Mouse (Mus musculus) adrenal gland, postnatal 14 days (tissue): Measurements from ENCODE around the gene Cirbp. TPM values are rescaled to one million over a fixed set of nuclear protein-coding genes. Genes with fewer than 3 reads are reported as not detected.
A peak's percentile ranks its signal among the peaks of the same experiment; 100 is the strongest.

Experiments
- DNase-seq: peaks from one replicate; pipeline ENCODE4 v3.0.0; 2021; ENCODE audit warnings: mixed read lengths
- long read RNA-seq, 2 experiments: library from polyadenylated mRNA; stranded (forward); transcript quantifications; one replicate each; pipeline ENCODE4 v2.0.0; 2021
- total RNA-seq: library from RNA; stranded (reverse); gene quantifications from 2 replicates; pipeline ENCODE4 v1.2.3, GENCODE M21; 2021

The Cirbp gene
- total RNA-seq = 67.6 and 106 TPM in 2 replicates
- long read RNA-seq, experiment 1, transcript Cirbp-202 (7 exons, 1,321 nt) = major isoform, 293 of 390 reads
- long read RNA-seq, experiment 1, transcript Cirbp-204 (6 exons, 912 nt) = minor isoform, 11 of 390 reads
- long read RNA-seq, experiment 1, partial matches to known transcripts = 5 of 390 reads
- long read RNA-seq, experiment 1, other reads (novel, unspliced or antisense) = 77 of 390 reads
- long read RNA-seq, experiment 2, transcript Cirbp-202 (7 exons, 1,321 nt) = major isoform, 67 of 125 reads
- long read RNA-seq, experiment 2, transcript Cirbp-204 (6 exons, 912 nt) = minor isoform, 6 of 125 reads
- long read RNA-seq, experiment 2, partial matches to known transcripts = 6 of 125 reads
- long read RNA-seq, experiment 2, other reads (novel, unspliced or antisense) = 43 of 125 reads

DNA sequence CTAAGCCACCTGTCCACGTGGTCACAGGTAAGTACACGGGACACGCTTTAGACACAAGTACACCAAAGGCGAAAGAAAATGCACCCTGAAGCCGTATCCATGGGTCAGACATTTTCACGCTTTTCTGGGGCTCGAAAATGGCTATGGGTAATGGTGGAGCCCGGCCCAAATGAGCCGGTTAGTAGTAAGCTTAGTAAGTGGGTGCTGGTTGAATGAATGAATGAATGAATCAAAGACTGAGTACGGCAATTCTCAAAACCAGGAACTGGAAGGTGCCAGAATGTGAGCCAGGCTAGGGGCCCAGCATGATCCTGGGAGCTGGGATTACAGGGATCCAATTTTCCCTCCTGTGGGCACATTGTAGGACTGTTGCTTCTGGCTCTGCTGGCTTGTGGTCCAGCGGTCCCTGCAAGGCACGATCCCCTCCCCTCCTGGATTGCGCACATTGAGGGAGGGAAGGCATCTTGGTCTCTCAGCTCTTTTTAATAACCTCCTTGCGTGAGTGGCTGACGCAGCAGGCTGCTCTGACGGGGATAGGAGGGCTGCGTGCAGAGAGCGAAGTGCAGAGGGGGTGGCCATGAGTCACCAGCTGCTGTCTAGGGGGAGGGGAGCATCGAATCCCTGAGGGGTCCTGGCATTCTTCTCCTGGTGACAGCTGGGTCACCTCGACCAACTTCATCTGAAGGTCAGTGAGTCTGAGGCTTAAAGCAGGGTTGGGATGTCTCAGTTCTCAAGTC is at the start of gene Cirbp:
Gene Cirbp (plus strand): TSS at position 594 of the 737 bp plus-strand sequence.
- peak; percentile 79 for DNase-seq

DNA sequence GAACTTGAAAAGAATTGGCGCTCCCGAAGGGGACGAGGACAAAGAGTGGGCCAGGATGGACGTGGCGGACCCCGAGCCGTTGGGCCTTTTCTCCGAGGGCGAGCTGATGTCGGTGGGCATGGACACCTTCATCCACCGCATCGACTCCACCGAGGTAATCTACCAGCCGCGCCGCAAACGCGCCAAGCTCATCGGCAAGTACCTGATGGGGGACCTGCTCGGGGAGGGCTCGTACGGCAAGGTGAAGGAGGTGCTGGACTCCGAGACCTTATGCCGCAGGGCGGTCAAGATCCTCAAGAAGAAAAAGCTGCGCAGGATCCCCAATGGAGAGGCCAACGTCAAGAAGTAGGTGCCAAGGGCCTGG is 49.2 kb upstream of the Cirbp start:
- DNase-seq = no peak

DNA sequence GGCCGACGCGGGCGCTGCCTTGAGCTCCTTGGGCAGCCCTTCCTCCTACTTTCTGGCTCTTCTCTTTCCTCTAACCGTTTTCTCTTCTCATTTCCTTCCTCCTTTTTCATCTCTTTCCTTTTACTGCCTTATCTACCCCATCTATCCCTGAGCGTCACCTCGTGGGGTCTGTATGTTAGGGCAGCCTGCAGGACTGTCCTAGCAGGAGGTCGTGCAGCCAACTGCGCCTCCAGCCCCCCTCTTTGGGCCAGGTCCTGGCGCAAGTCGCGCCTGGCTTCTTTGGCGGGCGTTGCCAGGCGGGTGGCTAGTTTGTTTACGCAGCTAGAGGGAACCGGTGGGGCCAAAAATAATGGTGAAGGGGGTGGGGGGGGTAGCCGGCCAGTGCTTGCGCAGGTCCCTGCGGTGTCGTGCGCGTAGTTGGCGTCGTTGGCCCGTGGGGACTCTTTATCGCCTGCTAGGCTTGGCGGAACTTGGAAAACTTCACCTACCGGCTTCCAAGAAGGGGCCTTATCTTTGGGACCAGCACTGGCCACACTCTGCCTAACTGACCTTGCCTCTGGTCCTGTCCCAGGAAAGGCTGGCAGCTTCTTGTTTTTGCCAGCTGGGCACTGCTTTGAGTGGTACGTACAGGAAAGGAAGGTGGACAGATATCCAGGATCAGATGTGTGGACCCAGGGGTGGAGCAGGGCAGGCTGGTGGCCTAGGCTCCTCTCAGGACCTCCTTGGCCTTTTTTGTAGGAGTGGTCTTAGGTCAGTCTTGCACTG is 48.7 kb upstream of the Cirbp start:
- DNase-seq = peak; percentile 80

DNA sequence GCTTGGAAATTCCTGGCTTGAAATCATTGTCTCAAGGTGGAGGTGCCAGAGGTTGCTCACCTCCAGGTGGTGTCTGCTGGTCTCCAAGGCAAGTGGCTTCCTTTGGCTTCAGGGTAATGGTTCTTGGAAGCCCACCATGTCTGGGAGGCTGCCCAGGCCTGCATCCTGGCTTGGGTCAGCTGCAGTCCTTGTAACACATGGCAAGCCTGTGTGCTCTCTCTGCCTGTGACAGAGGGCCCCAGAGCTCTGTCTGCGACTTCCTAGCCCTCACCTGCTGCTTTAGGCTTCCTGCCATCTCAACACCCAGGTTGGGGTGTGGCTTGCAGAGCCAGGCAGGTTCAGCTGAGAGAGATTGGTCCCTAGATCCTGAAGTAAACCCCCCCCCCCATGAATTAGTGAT is 48.0 kb upstream of the Cirbp start:
- DNase-seq = no peak

DNA sequence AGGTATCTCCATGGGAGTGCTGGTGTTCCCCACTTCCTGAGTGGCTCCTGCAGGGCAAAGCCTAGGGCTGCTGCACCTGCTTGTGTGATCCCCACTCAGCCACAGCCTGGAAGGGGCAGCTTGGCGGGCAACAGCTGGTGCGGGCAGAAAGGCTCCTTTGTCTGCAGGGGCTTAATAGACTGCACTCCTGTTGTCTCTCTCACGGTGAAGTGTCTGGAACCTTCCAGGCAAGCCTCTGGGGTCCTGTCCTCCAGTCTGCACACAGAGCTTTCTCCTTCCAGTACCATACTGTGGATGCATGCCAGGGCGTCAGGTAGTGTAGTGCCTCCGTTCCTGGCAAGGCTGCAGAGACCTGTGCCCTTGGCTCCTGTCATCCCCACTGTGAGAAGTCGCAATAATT is 47.2 kb upstream of the Cirbp start:
- DNase-seq = no peak

DNA sequence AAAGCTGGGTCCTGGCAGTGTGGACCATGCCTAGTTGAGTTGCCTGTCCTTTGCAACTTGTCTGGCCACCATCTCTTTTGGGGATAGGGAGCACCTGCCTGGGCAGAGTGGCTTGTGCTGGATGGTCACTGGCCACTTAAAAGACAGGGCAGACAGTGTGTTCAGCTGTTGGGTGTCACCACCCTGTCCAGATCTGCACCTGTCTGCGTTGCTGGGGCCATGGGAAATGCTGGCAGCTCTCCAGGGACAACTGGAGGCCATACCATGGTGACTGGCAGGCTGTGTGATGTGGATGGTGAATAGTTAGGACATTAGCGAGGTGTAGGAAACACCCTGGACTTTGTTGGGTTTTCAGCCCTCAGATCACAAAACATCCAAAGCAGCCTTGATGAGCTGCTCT is 45.6 kb upstream of the Cirbp start:
- no peak for DNase-seq

DNA sequence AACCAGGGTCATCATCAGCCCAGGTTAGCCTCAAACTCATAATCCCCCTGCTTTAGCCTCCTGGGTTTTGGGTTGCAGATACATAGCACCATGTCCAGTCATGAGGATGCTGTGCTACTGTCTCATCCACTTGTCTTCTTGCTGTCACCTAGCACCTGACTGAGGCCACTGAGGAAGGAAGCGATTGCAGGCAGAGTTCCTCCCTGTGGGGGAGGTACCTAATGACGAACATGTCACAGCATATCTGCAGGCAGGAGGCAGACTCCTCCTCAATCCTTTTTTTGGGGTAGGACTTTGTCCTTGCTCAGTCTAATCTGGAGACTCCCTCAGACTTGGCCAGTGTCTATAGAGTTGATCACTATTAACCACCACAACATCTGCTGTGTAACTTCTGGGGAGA is 44.1 kb upstream of the Cirbp start:
- DNase-seq = no peak

DNA sequence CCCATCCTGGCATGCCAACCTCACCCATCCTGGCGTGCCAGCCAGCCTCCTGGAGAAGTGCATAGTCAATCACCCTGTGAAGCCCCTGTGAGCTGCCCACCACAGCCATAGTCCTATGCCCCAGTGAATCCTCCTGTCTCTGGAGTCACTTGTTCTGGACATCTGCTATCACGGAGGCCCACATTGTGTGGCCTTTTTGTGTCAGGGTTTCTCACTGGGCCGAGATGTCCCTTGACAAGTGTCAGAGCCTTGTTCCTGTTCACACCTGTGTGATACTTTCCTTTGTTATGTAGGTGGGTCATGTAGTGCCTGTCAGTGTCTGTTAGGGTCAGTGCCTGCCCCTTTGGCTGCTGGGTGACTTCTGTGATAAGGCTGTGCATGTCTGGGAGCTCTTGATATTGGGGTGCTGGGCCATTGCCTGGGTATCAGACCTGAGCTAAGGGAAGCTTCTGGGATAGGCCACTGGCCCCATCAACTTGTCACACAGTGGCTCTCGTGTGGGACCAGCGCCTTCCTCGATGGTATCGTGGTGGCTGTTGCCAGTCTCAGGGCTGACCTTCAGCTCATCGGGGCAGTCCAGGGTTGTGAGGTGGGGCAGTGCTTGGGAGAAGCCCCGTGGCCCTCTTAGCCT is 41.7 kb upstream of the Cirbp start:
- no peak for DNase-seq

DNA sequence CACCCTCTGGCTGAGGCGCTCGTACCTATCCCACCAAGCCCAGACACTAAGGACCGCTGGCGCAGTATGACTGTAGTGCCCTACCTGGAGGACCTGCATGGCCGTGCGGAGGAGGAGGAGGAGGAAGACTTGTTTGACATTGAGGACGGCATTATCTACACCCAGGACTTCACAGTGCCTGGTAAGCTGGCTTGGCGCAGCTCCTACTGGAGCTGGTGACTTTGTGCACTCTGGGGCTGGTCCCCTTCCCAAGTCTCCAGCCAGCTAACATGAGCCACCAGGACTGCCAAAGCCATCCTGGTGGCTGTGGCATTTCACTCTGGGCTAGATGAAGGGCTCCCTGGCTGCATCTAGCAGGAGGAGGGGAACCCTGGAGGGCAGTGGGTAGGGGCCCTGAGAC is 37.9 kb upstream of the Cirbp start:
- no peak for DNase-seq

DNA sequence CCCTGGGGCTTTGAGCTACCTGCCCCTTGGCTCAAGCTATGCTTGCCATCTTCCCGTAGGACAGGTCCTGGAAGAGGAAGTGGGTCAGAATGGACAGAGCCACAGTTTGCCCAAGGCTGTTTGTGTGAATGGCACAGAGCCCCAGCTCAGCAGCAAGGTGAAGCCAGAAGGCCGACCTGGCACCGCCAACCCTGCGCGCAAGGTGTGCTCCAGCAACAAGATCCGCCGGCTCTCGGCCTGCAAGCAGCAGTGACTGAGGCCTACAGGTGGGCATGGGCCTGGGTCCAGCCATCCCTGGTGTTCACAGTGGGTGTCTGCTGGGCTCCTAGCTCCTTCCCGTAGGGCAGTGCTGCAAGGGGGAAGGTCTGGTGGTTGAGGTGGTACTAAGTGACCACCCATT is 35.9 kb upstream of the Cirbp start:
- no peak for DNase-seq

DNA sequence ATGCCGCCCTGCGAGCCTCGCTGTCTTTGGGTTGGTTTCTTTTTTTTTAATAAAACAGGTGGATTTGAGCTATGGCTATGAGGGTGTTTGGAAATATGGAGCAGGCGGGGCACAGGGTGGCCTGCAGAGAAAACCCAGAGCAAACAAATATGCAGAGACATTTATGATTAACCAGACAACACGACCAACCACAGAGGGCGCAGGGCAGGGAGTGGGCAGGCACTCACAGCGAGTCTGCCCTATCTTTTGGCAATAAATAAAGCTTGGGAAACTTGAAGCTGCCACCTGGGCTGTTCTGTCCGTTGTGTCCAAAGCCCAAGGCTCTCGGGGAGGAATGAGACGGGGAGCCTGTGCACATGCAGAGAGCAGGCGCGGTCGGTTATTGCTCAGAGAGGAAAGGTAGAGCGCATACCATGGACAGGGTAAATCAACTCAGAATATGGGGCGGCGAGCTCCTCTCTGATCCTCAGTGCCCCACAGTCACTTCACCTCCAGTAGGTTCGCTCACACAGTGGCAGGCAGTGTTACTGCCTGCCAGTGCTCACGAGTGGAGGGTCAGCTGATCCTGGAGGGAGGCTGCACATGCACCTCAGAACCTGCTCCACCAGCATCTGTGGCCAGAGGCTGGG is 35.3 kb upstream of the Cirbp start:
- no peak for DNase-seq

DNA sequence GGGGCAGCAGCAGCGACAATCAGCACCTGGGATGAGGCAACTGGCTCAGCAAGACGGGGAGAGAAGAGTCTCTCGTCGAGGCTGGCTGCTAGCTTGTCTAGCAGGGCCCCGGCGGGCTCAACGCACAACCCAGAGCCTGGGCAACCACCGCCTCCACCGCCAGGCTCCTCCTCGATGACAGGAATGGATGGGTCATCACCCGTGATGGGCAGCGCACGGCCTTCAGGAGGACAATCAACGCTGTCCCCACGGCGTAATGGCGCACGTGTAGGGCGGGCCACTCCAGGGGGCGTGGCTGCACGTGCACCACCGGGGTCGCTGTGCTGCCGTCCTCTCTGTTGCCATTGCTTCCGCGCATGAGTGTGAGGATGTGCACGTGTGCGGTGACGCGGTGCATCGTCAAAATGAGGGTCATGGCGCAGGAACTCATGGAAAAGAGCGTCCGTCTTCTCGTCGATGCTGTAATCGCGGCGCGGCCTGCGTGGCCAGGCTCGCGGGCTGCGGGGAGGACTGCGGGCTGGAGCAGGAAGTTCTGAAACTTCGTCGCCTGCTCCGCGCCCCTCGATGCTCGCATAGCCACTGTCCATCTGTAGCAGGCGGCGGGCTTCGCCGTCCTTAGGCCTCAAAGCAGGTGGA is 34.4 kb upstream of the Cirbp start:
- DNase-seq = peak; percentile 87

DNA sequence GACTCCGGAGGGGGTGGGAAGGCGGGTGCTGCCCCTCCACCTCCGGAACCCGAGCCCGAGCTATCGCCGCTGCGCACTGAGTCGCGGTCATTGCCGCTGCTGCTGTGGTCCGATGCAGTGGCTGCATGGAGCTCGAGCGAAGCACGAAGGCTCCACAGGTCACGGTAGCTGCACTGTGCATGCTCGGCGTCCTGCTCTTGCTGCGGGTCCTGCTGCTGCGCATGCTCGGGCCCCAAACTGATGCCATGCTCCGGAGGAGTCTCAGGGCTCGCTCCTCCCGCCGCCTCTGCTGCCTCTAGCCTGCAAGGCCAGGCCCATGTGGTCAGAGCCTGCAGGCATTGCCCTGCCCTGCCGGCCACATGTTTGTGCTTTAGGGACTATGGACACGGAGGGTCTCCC is 33.8 kb upstream of the Cirbp start:
- no peak for DNase-seq

DNA sequence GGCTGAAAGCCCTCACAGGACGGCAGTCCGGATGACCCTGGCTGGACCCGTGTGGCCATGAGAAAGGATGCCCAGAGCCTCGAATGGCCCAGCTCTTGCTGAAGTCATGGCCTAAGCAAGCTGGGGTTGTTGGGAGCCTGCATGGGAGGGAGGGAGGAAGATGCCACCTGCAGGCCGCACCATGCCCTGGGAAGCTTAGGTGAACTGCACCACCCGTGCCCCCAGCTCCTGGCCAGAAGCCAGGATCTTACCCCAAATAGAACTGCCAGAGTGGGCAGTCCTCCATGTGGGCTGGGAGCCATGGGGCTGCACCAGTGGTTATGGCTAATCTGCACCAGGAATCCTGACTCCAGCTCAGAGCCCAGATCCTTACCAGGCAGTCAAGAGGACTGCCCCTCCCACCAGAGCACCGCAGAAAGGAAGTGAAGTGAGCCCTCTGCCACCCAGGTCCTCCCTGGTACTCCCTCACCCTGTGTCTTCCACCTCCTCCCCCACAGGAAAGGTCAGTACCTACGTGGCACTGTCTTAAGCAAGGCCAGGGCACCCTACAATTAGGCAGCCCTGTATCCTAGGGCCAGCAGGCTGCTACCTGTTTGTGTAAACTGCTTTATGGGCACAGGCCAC is 32.4 kb upstream of the Cirbp start:
- peak; percentile 55 for DNase-seq

DNA sequence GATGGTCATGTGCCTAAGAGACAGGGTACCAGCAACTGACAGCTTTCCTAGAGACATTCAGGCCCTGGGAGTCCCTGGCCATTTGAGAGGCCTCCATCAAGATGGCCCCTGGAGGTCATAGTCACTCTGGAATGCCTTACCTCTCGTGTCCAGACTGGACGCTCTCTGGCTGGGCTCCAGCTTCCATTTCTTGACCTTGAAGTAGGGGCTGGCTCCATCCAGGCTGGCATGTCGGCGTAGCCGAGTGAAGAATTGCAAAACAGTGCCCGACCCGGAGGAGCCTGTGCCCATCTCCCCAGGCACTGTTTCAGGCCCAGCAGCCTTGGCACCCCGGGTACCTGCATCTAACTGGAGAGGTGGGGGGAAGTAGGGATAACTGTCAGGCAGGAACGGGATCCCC is 31.4 kb upstream of the Cirbp start:
- peak; percentile 72 for DNase-seq

DNA sequence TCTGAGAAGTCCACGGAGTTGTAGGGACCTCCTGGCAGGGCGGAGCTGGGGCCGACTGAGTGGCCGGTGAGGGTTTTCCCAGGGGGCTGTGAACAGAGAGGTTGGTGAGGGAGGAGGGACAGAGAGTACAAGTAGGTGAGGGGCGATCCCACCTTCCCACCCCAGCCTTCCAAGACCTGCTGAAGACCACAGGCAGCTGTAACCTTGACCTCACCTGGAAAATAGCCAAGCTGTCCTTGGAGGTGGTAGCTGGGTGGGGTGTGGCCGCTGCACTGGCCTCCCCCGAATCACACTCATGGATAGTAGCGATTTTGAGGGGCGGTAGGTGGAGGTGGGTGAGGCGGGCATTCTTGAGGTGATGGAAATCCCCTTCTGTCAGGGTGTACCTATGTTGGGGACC is 30.6 kb upstream of the Cirbp start:
- DNase-seq = no peak

DNA sequence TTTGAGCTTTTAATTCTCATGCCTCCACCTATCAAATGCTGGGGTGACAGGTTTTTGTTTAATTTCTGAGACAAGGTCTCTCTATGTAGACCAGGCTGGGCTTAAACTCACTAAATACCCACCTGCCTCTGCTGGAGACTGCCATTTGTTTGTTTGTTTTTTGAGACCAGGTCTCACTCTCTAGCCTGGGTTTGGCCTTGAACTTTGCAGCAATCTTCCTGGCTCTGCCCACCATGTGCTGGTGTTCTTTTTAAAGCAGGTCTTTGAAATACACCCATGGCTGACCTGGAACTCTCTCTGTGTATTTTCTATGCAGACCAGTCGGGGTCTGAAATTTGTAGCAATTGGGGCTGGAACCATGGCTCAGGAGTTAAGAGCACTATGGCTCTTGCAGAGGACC is 30.1 kb upstream of the Cirbp start:
- DNase-seq = no peak

DNA sequence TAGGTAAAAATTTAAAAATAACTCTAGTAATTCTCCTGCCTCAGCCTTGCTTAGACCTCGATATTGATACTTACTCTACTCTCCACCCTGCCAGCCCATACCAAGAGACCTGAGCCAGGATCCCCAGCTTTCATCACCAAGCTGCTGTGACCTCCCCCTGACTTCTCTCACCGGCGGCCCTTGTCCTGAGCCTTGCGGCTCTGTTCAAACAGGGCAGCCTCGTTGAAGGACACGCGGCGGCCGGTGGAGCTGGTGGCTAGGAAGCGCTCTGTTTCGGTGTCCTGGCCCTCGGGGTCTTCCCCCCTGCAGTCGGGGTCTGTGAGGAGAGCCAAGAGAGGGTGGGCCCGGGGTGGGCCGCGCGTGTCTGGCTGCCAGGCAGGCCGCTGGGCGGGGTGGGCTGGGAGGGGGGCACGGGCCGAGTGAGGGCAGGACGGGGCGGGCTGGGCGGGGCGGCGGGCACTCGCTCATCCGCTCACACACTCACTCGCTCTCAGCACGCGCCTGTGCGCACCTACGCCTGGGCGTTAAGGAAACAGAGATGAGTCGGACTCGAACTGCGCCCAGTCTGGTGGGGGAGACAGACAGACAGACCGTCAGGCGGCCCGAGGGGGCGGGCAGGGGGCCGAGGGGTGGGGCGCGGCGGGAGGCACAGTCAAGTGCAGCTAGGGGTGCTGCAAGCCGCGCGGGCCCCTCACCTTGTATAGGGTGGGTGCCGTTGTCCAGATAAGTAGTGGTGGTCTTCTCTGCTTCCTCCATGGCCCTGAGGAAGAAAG is 29.4 kb upstream of the Cirbp start:
- peak; percentile 48 for DNase-seq

DNA sequence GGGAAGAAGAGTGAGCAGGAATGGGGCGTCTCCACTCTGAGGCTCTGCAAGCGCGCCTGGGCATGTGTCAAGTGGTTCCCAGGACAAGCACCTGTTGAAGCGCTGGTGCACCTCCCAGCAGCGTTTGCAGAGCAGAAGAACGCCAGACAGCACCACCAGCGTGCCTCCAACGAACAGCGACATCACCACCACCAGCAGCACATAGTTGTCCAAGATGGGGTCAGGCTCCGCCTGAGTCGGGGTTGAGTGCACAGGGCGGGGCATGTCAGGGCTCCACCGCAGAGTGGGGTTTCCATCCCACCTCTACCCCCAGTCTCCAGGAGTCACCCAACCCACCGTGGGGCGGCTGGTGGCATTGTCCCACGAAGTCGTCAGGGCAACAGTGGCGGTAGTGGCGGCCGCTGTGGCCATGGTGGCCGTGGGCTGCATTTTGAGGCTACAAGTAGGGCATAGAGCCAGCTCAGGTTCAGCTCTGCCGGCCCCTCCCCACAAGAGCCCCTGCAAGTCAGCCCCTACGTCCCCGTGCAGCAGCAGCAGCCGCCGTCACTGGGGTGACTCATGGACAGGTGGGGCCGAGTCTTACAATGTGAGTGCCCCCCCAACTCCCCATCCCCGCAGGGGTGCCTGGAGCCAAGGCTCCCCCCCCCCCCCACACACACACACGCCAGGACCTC is 28.7 kb upstream of the Cirbp start:
- DNase-seq = peak; percentile 71
